Mouse (Mus musculus) kidney, postnatal 36 days (tissue): ENCODE results near the gene Sesn2.
"Not testable (repeated sequence)": the region's sequence is repeated elsewhere in the genome, so short reads cannot be mapped to it uniquely, and the experiment has no call there.

Source experiments
- DNase-seq, 2 experiments: peaks; one replicate each; pipeline ENCODE4 v3.0.0; 2021 to 2022; ENCODE audit warnings: mixed read lengths in 2 of 2

The Sesn2 gene

DNA sequence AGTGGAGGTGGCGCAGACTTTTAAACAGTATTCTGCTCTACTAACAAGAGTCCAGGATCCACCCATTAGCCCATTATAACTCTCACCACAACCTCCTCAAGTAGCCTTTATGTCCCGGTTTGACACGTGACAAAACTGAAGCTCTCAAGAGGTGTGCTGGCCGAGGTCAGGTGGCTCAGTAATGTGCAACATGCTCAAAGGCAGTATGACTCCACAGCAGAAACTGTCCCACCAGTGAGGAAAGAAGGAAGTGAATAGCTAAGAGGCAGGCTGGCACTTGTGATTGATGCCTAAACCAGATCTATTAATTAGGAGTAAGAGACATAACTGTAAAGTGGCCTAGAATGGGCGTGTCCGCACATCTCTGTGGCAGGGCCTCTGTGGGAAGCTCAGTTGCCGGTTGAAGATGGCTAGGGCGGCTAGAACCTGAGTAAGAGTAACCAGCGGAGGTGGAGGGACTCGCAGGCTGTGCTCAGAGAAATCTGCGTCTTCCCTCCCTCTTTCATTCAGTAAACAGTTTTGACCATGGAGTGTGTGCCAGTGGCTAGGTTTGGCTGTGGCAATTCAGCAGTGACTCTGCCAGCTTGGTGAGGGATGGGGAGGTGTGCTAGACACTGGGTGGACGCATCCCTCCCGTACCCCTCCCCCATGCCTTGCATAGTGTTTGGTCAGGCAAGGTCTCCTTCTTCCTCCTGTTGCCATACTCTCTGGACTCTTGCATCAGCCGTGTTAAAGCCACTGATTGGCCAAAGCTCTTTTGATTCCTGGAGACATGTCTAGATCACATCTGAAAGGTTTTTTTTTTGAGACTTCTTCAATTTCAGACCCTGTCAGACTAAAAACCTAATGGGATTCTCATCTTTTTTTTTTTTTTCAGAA lies 3.3 kb upstream of the Sesn2 start:
- no peak for DNase-seq

DNA sequence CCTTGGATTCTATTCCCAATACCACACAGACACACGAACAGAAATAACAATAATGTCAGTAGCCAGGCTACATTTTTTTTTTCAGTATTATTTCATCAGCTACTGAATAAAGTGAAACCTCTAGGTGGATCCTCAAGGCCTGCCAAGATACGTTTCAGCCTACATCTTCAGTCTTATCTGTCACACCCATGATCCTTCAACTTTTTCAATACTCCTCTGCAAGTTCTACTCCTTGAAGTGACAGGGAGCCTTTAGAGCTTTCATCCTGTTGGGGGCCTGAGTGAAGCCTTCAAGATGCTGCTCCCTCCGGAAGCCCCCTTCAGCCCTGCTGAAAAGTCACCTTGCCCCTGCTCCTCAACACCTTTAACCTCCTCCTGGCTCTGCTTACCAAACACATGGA lies 1.8 kb upstream of the Sesn2 start:
- DNase-seq: no peak

DNA sequence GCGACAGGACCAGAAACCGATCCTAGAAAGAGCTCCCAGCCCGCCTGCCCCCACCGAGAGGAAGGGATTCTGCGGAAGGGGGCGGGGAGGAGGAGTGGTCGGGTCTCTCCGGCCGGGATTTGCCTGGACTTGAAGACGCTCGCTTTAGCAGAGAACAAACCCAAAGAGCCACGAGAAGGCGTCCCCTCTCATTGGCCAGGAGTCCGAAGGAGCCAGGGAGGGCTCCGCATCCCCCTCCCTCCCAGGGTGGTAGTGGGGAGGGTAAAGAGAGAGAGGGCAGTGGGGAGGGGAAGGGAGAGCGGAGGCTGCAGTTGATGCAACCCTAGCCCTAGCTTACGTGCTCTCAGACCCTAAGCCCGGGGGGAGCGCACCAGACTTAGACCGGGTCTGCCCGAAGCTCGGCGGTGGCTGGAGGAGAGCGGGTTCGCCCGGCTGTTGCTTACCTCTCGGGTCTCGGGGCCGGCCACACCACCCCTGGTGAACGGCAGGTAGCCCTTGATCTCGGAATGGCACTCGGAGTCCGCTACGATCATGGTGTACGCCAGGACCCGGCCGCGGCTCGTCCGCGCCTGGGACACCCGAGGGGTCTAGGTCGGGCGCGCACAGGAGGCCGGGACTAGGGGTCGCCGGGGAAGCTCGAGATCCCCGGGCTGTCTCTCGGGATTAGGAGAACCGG lies 542 bp downstream of the Sesn2 start:
- peak; percentile 94 to 95 for DNase-seq

DNA sequence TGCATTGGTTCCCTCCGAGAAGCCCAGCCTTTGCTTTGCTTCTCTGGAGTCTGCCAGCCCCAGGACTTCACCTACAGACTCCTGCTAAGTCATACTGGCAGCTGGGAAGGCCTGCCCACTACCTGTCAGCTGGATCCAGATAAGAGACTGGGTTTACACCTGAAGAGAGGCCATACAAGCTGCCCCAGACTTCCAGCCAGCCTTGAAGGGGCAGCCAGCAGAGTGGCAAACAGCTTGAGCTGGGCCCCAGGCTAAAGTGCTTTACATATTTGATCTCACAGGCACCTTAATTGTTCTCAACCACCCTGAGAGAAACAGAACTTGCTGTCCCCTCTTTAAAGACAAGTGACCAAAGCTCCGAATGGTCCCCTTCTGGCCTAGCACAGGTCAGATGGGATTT lies 3.1 kb downstream of the Sesn2 start:
- DNase-seq: peak in 1 of 2 experiments; percentile 23

DNA sequence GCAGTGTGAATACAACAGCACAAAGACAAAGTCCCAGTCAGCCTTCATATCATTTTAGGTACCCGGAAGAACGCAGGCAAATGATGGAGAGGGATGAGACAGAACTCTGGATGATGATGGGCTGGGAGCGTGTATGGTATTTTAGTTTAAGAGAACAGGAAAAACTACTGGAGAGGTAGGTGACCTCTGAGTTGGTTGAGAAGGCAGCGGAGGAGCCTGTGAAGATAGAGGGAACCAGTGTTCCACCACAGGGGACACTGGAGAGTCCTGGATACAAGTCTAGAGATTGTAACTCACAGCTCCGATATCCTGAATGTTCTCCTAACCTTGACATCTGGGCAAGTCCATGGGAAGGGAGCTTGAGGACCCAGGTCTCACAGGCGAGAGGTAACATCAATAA lies 4.1 kb downstream of the Sesn2 start:
- DNase-seq: no peak

DNA sequence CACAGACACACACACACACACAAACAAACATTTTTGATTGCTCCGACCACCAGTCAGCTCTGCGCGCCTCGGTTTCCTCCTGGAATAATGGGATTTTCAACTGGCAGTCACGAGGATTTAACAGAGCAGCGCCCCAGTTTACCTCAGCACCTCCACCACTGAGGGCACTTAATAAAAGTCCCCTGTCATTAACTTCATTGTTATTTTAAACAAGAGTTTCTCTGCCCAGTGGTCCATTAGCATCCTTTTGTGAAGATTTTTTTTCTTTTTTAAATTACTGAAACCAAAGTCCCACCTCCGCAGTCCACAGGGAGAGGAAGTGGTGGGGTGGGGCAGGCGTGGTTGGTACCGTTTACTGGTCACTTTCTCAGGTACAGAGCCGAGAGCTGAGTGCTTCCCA lies 4.5 kb downstream of the Sesn2 start:
- DNase-seq: no peak

DNA sequence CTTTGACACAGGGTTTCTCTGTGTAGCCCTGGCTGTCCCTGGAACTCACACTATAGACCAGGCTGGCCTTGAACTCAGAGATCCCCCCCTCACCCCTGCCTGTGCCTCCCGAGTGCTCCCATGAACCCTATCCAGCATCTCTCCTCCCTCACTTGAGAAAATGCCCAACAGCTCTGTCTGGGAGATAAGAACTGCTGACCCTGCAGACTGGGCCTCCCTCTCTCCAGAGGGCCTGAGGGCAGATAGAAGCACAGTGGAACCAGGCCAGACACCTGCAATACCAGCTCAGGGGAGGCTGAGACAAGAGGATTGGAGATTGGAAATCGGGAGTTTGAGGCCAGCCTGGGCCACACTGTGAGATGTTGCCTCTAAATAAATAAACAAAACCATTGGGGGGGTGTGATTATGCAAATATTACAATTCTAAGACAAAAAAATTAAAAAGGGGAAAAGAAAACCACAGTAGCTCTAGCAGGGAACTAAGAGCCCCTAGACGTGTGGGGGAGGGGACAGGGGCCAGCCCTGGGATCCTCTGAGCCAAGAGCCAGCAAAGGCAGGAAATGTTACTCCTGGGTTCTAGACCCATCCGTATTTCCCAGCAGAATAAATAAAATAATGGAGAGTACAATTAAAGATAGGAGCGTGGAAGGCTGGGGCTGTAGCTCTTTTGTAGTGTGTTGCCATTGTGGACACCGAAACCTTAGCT lies 5.1 kb downstream of the Sesn2 start:
- DNase-seq: peak; percentile 34 to 50

DNA sequence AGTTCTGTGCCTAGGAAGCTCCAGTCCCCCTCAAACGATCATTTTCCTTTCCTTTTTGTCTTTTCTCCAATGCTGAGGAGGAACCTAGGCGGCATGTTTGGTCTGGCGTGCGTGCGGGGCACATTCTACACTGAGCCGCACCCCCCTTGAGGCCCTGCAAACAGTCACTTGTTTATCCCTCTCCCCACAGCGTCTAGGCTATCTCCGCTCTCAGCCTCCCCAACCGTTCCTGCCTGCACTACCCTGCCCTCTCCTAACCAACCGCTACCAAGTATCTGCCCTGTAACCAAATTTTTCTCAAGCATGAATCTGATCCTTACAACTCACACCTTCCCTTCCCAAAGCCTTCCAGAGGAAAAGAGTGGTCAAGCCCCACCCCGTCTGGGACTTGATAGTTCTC lies 7.0 kb downstream of the Sesn2 start:
- DNase-seq: no peak

DNA sequence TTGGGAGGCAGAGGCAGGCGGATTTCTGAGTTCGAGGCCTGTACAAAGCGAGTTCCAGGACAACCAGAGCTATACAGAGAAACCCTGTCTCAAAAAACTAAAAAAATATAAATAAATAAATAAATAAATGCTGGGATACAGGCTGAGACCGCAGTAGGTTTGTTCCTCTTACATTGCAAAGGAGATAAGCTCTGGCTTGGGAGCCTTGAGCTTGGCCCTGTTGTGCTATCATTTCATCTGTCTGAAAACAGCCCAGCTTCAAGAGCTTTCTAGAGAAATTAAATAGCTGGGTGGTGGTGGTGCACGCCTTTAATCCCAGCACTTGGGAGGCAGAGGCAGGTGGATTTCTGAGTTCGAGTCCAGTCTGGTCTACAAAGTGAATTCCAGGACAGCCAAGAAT lies 8.7 kb downstream of the Sesn2 start:
- no peak for DNase-seq

DNA sequence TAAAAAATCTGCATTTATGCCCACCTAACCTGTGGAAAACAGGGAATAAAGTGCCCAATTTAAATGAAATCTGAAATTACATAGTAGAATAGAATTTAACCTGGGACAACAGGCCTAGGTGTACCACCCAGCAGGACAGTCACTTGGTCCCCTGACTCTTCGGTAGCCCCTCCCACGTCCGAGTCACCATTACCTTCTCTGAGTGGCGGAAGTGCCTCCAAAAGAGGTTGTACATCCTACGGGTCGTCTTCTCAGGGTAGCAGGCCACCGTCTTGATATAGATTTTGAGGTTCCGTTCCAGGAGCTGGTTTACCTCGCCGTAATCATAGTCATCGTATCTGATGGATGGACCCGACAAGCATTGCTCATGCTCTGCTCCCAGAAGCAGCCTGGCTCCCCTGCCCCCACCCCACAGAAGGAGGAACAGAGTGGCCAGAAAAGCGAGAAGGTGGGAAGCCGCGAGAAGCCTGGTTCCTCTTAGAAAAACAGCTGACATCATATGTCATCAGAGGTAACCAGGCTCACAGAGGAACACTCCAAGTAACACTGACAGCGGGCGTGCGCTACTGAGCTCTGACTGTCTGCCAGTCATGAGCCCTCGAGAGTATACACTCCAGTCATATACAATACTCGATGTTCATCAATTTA lies 15.9 kb downstream of the Sesn2 start:
- DNase-seq: peak in 1 of 2 experiments; percentile 22

DNA sequence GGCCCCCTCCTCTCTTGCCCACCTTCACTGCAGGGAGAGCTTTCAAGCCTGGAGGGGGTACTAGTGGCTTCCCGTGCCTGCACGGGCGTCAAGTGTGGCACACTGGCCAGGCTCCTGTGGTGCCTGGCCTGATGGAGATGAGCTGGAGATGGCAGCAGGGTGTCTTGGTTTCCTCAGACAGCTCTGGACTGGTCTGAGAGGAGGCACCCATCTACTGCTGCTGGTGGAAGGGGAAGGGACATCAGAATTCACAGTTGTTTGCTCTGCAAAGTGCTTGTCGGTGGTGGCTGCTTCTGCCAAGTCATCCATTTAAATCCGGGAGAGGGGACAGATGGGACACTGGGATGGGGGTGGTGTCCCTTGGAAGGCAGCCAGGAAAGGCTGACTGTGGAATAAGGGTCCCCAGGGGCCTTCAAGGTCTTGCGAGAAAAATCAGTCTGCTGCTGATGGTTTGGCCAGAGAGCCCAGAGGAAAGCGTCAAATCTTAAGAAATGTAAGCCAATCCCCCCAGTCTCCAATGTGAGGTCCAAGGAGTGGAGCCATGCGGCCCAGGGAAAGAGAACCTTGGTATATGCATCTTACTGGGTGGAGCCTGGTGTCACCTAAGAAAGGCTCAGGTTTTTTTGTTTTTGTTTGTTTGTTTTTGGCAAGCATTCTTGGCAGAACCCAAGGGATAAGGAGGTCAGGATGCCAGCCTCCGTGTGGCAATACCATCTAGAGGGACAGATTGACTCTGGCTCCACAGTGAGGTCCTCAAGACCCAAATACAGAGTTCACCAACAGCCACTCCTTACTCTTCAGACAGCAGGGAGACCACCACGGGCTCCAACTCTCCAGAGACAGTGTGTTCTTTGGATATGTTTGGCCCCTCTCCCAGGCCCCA lies 17.9 kb downstream of the Sesn2 start:
- DNase-seq: peak; percentile 63 to 68

DNA sequence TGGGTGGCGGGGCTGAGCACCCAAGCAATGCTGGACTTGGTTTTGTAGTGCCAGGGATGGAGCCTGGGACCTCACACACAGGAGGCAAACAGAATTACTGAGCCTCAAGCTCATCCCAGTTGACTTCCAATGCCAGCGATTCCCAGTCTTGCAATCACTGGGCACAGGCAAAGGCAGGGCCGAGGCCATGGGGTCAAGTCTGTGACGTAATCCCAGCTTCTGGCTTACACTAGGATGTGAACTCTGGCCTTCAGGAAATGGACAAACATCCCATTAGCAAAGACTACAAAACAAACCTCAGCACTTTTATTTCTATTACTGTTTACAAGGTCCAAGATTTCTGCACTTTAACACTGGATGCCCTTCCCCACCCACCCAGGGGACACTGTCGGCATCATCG lies 18.6 kb downstream of the Sesn2 start:
- DNase-seq: peak; percentile 90 to 94

DNA sequence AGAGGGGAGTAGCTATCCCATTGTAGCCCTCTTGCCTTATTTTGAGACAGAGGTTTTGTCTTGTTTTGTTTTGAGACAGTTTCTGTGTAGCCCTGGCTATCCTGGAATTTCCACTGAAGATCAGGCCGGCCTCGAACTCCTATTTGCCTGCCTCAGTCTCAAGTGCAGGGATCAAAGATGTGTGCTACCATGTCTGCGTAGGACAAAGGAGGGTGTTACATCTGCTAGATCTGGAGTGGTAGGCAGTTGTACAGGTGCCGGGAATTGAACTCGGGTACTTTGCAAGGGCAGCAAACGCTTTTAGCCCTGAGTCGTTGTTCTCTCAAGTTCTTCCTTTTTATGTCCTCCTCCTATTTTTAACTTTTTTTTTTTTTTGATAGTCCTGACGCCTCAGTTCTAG lies 19.2 kb downstream of the Sesn2 start:
- no peak for DNase-seq

DNA sequence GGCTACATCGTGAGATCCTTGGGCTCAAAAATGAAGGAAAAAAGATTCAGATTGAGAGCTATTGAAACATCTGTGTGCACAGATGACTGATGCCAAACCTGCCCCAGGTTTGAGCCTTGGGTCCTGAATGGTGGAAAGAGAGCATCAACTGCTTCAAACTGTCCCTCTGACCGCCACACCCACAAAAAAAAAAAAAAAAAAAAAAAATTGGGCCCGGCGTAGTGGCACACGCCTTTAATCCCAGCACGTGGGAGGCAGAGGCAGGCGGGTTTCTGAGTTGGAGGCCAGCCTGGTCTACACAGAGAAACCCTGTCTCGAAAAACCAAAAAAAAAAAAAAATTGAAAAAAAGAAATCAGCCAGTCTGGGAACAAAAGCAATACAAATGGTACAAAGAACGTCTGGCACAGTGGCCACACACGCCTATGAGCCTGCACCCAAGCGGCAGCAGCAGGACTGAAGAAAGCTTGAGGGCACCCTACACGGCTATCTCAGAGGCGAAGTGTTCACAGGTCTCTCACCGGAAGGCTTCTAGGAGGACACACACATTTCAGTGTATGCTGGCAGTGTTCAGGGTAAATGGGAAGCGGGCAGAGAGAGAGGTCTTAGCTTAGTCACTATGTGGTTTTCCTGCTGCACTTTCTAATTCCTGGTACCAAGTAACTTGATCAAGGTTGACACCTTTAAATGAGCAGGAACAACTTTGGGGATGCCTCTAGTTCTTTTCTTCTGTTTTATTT lies 19.9 kb downstream of the Sesn2 start:
- DNase-seq: no peak

DNA sequence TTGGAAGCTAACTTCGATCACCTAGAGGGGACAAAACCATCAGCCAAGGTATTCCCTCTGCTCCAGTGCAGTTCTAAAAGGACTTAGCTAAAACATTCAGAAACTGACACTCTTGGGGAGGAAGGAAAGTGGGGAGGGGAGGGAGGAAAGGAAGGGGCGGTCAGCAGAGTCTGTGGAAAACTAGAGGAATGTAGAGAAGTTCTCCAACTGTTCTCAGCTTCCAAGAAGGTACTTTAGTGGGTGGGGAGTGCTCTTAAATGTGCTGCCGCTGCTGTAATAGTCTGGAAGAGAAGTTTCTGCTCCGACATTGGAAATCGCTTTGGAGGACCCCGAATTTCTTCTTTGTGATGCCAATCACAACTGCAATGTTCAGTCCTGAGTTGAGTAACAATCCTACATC lies 21.3 kb downstream of the Sesn2 start:
- DNase-seq: no peak

DNA sequence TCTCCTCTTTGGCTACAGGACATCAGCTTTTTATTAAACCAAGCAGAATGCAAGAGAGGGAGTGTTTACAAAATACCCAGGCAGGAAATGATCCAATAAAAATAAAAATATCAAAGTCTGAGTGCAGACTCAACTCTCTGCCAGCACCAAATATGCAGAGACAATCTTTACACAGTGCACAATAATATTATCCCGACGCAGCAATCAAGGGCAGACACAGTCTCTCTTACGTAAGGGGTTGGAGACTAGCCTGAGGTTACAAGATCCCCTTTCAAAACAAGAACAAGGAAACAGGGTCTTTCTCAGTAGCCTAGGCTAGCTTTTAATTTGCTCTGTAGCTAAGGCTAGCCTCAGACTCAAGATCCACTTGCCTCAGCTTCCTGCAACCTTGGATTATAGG lies 21.8 kb downstream of the Sesn2 start:
- no peak for DNase-seq

DNA sequence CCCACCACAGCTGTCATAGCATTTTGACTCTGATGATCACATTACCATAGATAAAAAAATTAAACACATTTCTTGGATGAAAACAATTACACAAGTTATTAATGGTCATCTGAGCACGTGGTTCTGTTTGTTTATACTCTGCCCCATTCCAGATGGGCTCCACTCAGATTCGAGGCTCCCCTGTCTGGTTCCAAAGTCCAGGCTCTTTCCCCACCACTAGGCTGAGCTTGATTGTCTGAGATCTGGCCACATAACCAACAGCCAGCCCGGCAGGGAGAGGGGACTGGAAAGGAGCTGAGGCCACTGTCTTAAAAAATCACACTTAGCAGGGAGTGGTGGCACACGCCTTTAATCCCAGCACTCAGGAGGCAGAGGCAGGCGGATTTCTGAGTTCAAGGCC lies 25.5 kb downstream of the Sesn2 start:
- peak; percentile 67 to 79 for DNase-seq

DNA sequence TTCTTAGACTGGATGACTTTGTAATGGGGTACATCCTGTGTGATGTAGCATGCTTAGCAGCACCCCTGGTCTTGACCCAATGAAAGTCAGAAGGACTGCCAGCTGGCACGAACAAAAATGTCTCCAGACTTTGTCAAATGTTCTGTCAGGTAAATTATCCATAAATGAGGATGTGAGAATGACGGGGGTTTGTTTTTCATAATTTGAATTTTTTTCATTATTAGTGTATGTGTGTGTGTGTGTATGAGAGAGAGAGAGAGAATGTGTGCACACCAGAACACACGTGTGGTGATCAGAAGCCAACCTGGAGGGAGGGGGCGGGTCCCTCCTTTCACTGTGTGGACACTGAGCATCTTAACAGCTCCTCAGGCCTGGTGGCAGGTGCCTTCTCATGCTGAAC lies 26.1 kb downstream of the Sesn2 start:
- no peak for DNase-seq

DNA sequence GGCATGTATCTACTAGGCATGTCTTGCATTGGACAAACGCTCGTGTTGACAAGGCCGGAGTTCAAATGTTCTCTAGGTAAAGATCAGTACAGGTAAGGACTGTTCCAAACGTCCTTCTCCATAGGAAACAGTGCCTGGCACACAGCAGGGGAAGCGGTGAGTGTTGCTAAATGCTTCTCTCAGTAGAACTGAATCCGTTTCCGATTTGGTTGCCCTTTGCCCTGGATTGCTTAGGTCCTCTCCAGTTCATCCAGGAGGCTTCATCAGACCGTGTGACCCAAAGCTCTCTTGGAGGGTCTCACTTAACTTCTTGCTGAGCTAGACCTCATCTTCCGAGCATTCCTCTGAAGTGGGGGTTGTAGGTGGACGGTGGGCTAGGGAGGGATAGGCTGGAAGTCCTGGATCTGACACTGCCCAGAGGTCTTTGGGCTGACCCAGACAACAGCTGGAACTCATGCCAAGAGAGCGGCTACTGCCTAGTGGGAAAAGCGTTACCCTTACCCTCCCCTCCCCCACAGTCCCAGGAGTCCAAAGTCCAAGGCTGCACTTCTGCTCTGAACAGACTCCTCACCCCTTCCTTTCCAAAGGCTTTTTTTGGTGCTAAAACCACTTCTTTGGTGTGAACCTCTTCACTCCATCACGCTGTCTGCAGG lies 27.2 kb downstream of the Sesn2 start:
- peak; percentile 93 to 94 for DNase-seq

DNA sequence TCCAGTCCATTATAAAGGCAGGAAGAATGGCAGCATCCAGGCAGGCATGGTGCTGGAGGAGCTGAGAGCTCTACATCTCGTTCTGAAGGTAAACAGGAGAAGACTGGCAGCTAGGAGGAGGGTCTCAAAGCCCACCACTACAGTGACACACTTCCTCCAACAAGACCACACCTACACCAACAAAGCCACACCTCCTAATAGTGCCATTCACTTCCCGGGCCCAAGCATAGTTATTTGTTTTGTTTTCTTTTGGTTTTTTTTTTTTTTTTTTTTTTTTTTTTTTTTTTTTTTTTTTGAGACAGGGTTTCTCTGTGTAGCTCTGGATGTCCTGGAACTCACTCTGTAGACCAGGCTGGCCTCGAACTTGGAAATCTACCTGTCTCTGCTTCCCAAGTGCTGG lies 28.2 kb downstream of the Sesn2 start:
- DNase-seq: not testable (repeated sequence)

DNA sequence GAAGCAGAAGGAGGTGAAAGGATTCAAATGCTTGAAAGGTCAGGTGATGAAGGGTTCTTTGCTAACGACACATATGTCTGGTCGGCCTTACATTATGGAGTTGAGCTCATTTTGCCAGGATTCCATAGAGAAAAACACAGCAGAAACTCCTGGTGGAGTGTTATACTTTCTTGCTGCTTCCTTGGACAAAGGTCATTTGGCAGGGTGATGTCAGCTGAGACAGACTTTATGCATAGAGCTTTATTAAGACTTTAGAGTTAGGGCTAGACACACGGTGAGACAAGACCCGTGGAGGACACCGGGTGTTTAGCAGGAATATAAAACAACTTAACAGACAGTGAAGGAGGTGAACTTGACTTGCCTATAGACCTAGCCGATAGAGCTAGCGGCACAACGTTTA lies 32.5 kb downstream of the Sesn2 start:
- DNase-seq: peak; percentile 40 to 59
